15 mouse cellular contexts compared by ENCODE assay signal in genomic region chr6:119052366-119052765, GRCm38 (mm10).
A peak's percentile ranks its signal among the peaks of the same experiment; 100 is the strongest.
DNase-seq lines count a peak whose midpoint lies in the region; ATAC-seq lines count a peak whose summit lies in the region.
"Had no signal": no experiment of that assay in that cellular context is flagged by ENCODE, and none has a peak within 500 bp of the region (broad histone marks: within the 10 kb centered on the region; RNA-seq: fewer than 3 reads in every experiment).

No protein-coding gene starts in this region.

- peak overlapping the region; percentile 23; the same call in 1 of the 2 replicates for H3K27ac ChIP-seq in forebrain, embryonic 15.5 days (replicated peaks)
- H3K27ac ChIP-seq in forebrain, embryonic 10.5 days = no peak overlapping the region
- peak overlapping the region; percentile 65; the same call in 1 of the 2 replicates for H3K27ac ChIP-seq in kidney, embryonic 16.5 days (ENCODE audit: low read length)
- H3K27ac ChIP-seq in intestine, embryonic 15.5 days = 0 out of 2 replicates have a peak overlapping the region, but pooled peaks have one; percentile 36
- H3K27ac ChIP-seq: forebrain, embryonic 12.5 days; hindbrain, postnatal 0 days; liver, embryonic 13.5 days had no signal

- H3K27me3 ChIP-seq in forebrain, embryonic 15.5 days = no peaks in the 10 kb centered on the region
- no peaks in the 10 kb centered on the region for H3K27me3 ChIP-seq in forebrain, embryonic 10.5 days (ENCODE audit: poor library complexity, severe bottlenecking)
- H3K27me3 ChIP-seq in kidney, embryonic 16.5 days (ENCODE audit: insufficient read depth, low read length) = no peaks in the 10 kb centered on the region
- H3K27me3 ChIP-seq in intestine, embryonic 15.5 days (replicated peaks) = peaks cover 7% of the 10 kb centered on the region
- H3K27me3 ChIP-seq: forebrain, embryonic 12.5 days; liver, embryonic 13.5 days had no signal

- no peak overlapping the region for H3K9ac ChIP-seq in forebrain, embryonic 15.5 days (replicated peaks)
- no peak overlapping the region for H3K9ac ChIP-seq in kidney, embryonic 16.5 days (replicated peaks; ENCODE audit: low read length)
- no peak overlapping the region for H3K9ac ChIP-seq in intestine, embryonic 15.5 days
- H3K9ac ChIP-seq: forebrain, embryonic 12.5 days; liver, embryonic 13.5 days had no signal

- WGBS in forebrain, embryonic 15.5 days = 86% methylated on average over 15 of the region's 15 CpGs
- whole genome bisulfite sequencing in forebrain, embryonic 10.5 days = 95% methylated on average over 15 of the region's 15 CpGs
- WGBS in kidney, embryonic 16.5 days = 74% methylated on average over 15 of the region's 15 CpGs
- WGBS in intestine, embryonic 15.5 days = 64% methylated on average over 15 of the region's 15 CpGs

- DNase-seq in forebrain, embryonic 10.5 days (ENCODE audit: extremely low spot score, low spot score) = no peak
- DNase-seq in kidney, postnatal 25 days = no peak
- peak; percentile 38 to 57 for DNase-seq in lung, postnatal 4 days
- DNase-seq in layer of hippocampus, adult 18-20 months (ENCODE audit: low spot score in 2 of 2) = no peak
- DNase-seq in left cerebral cortex, adult 11 months (ENCODE audit: low spot score) = no peak
- DNase-seq: adrenal gland, postnatal 14 days; cerebellum, adult 8-10 months; gastrocnemius, postnatal 36 days; liver, embryonic 13.5 days had no signal

- no peak for ATAC-seq in forebrain, embryonic 15.5 days (replicated peaks)
- ATAC-seq in kidney, embryonic 16.5 days (ENCODE audit: low FRiP score, low TSS enrichment) = no peak
- no peak for ATAC-seq in intestine, embryonic 15.5 days
- ATAC-seq: hindbrain, postnatal 0 days had no signal

- peaks cover 7% of the 10 kb centered on the region for H3K4me1 ChIP-seq in forebrain, embryonic 15.5 days
- peaks cover 18% of the 10 kb centered on the region for H3K4me1 ChIP-seq in forebrain, embryonic 10.5 days
- H3K4me1 ChIP-seq in kidney, embryonic 16.5 days (ENCODE audit: insufficient read depth, low read length) = peaks cover 4% of the 10 kb centered on the region; the same call in 1 of the 2 replicates
- 0 out of 2 replicates have a peak, but pooled peaks cover 10% of the 10 kb centered on the region for H3K4me1 ChIP-seq in intestine, embryonic 15.5 days (replicated peaks)
- H3K4me1 ChIP-seq: liver, embryonic 13.5 days; megakaryocyte, embryonic 14.5 days had no signal

- H3K9me3 ChIP-seq in forebrain, embryonic 15.5 days = no peaks in the 10 kb centered on the region
- H3K9me3 ChIP-seq in forebrain, embryonic 10.5 days = no peaks in the 10 kb centered on the region
- H3K9me3 ChIP-seq in kidney, embryonic 16.5 days (ENCODE audit: low read length) = no peaks in the 10 kb centered on the region
- no peaks in the 10 kb centered on the region for H3K9me3 ChIP-seq in intestine, embryonic 15.5 days
- H3K9me3 ChIP-seq: forebrain, embryonic 12.5 days; liver, embryonic 13.5 days; megakaryocyte, embryonic 14.5 days had no signal

- H3K4me2 ChIP-seq in forebrain, embryonic 15.5 days (replicated peaks) = no peak overlapping the region
- peak overlapping the region; percentile 24 for H3K4me2 ChIP-seq in kidney, embryonic 16.5 days (replicated peaks; ENCODE audit: low read depth, low read length)
- H3K4me2 ChIP-seq in intestine, embryonic 15.5 days (replicated peaks) = peak overlapping the region; percentile 46; the same call in 1 of the 2 replicates
- H3K4me2 ChIP-seq: forebrain, embryonic 12.5 days; liver, embryonic 13.5 days had no signal

- H3K4me3 ChIP-seq in forebrain, embryonic 15.5 days = no peak overlapping the region
- no peak overlapping the region for H3K4me3 ChIP-seq in forebrain, embryonic 10.5 days
- H3K4me3 ChIP-seq in kidney, embryonic 16.5 days (ENCODE audit: low read length) = no peak overlapping the region
- H3K4me3 ChIP-seq in intestine, embryonic 15.5 days (replicated peaks) = no peak overlapping the region
- H3K4me3 ChIP-seq: forebrain, embryonic 12.5 days; liver, embryonic 13.5 days; megakaryocyte, embryonic 14.5 days had no signal

- peaks cover 7% of the 10 kb centered on the region for H3K36me3 ChIP-seq in forebrain, embryonic 15.5 days
- H3K36me3 ChIP-seq in forebrain, embryonic 10.5 days (replicated peaks) = no peaks in the 10 kb centered on the region
- no peaks in the 10 kb centered on the region for H3K36me3 ChIP-seq in kidney, embryonic 16.5 days (ENCODE audit: insufficient read depth, low read length)
- no peaks in the 10 kb centered on the region for H3K36me3 ChIP-seq in intestine, embryonic 15.5 days
- H3K36me3 ChIP-seq: forebrain, embryonic 12.5 days; liver, embryonic 13.5 days had no signal

Comparison
In these comparisons a context has a peak if more than half of its experiments do, and no peak if none do; other contexts are left out.
1. DNase-seq: peak in lung, postnatal 4 days (2 of 2); none in forebrain, embryonic 10.5 days (single experiment), kidney, postnatal 25 days (0 of 2), layer of hippocampus, adult 18-20 months (0 of 2) and left cerebral cortex, adult 11 months (single experiment).